Mouse (Mus musculus) embryonic facial prominence, embryonic 11.5 days (tissue): ENCODE measurements around the gene Gm20388. TPM values are rescaled to one million over a fixed set of nuclear protein-coding genes. Genes with fewer than 3 reads are reported as not detected.

Experiments
- ATAC-seq: fragments of 200-750 bp; cut with Nextera tagmentation; replicated peaks from 2 replicates; pipeline ENCODE4 v1.8.0; 2017; ENCODE audit warnings: low read depth; ENCODE audit not compliant: insufficient number of reproducible peaks, low FRiP score, low TSS enrichment
- DNase-seq: peaks from one replicate; pipeline ENCODE4 v3.0.0-alpha.2; 2015; ENCODE audit warnings: low spot score
- H3K27ac ChIP-seq: fragments of 300-500 bp; sonication (generic); replicated peaks from 2 replicates; pipeline ENCODE4 v1.5.1; 2014; ENCODE audit warnings: mild to moderate bottlenecking, low read depth, low read length, control low read depth
- H3K27me3 ChIP-seq: fragments of 300-500 bp; sonication (generic); 2 replicates; pipeline ENCODE4 v1.6.1; 2014; ENCODE audit warnings: mild to moderate bottlenecking, low read length, moderate library complexity, mixed read lengths; ENCODE audit not compliant: control insufficient read depth, insufficient read depth
- H3K36me3 ChIP-seq: fragments of 300-500 bp; sonication (generic); replicated peaks from 2 replicates; pipeline ENCODE4 v1.6.1; 2014; ENCODE audit warnings: low read depth, mild to moderate bottlenecking, low read length, moderate library complexity, mixed read lengths; ENCODE audit not compliant: control insufficient read depth, insufficient read depth
- H3K4me1 ChIP-seq: fragments of 300-500 bp; sonication (generic); 2 replicates; pipeline ENCODE4 v1.6.1; 2014; ENCODE audit warnings: low read length, mixed read lengths; ENCODE audit not compliant: control insufficient read depth, insufficient read depth
- H3K4me2 ChIP-seq: fragments of 300-500 bp; sonication (generic); 2 replicates; pipeline ENCODE4 v1.6.1; 2014; ENCODE audit warnings: low read depth, mild to moderate bottlenecking, control low read depth, low read length, moderate library complexity
- H3K4me3 ChIP-seq: fragments of 300-500 bp; sonication (generic); 2 replicates; pipeline ENCODE4 v1.5.1; 2014; ENCODE audit warnings: low read depth, low read length, control low read depth
- H3K9ac ChIP-seq: fragments of 300-500 bp; sonication (generic); replicated peaks from 2 replicates; pipeline ENCODE4 v1.6.1; 2014; ENCODE audit warnings: mild to moderate bottlenecking, control low read depth, low read length
- H3K9me3 ChIP-seq: fragments of 300-500 bp; sonication (generic); replicated peaks from 2 replicates; pipeline ENCODE4 v1.6.1; 2016; ENCODE audit warnings: mild to moderate bottlenecking, low read length, inconsistent platforms, mixed read lengths; ENCODE audit not compliant: control insufficient read depth
- WGBS: fragments of 180-500 bp; shearing (Covaris S2); extraction: QIAGEN DNeasy Blood & Tissue Kit; methylation state at CpG from one replicate; pipeline ENCODE4 v1.1.7; 2014; 5-methylcytosine and 5-hydroxymethylcytosine counted together
- polyA plus RNA-seq: library from polyadenylated mRNA; unstranded; fragments of >200 nt; fragmentation: Nextera tagmentation; extraction: Ambion mirVana; gene quantifications from 2 replicates; pipeline ENCODE4 v1.2.1, GENCODE M21; 2014

Gm20388 gene
- polyA plus RNA-seq, 1 experiment from 2014 or later = 3.1 TPM

DNA sequence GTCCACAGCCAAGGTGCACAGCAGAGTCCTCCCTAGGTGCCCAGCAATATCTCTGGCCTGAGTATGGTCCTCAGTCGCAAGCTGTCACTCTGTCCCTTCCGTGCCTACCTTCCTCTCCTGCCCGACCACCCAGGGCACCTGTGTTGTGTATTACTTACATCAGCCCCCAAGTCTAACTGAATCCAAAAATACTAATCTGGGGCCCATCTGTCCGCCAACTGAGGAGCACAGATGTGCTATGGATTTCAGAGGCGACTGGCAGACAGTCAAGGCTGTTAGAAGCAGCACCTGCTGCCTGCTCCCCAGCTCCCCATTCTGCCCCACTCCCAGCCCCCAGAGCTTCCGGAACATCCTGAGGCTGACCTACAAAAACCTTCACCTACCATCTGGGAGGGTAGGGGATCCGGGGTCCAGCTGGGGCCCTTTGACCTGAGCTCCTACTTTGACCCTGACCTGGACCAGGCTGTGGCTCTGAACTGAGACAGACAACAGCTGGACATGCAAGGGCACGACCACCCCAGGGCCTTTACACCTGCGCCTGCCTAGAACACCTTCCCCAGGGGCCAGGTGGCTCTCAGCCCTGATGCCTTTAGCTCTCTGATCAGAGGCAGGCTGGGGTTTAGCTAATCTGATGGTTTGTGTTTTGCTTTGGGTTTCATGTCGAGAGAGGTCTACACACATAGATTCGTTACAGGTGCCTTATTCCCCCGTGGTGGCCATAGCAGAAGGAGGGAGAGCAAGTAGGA lies 2801.9 kb downstream of the Gm20388 start:
- no peaks in the 10 kb centered on the region for H3K4me1 ChIP-seq
- no peak overlapping the region for H3K4me3 ChIP-seq
- H3K4me2 ChIP-seq = no peak overlapping the region
- no peak overlapping the region for H3K27ac ChIP-seq
- ATAC-seq (no peak), DNase-seq (no peak)
- 67% methylated on average over 12 of the region's 12 CpGs for WGBS
- H3K9me3 ChIP-seq = no peaks in the 10 kb centered on the region
- H3K27me3 ChIP-seq = peaks cover 3% of the 10 kb centered on the region; the same call in 1 of the 2 replicates
- H3K36me3 ChIP-seq = no peaks in the 10 kb centered on the region
- H3K9ac ChIP-seq = no peak overlapping the region

GRCm38 (mm10) chr8:122713157-122713518 lies 2802.5 kb downstream of the Gm20388 start:
- DNase-seq (no peak), ATAC-seq (no peak)
- Histone ChIP-seq H3K36me3 (no peaks in the 10 kb centered on the region), H3K27me3 (peaks cover 3% of the 10 kb centered on the region; the same call in 1 of the 2 replicates), H3K4me2 (no peak overlapping the region), H3K27ac (no peak overlapping the region), H3K9me3 (no peaks in the 10 kb centered on the region), H3K4me3 (no peak overlapping the region), H3K9ac (no peak overlapping the region), H3K4me1 (no peaks in the 10 kb centered on the region)
- 91% methylated on average over 5 of the region's 5 CpGs for WGBS

- Histone ChIP-seq H3K9me3 (no peaks in the 10 kb centered on the region), H3K36me3 (no peaks in the 10 kb centered on the region), H3K27ac (no peak overlapping the region), H3K27me3 (peaks cover 8% of the 10 kb centered on the region; the same call in 1 of the 2 replicates), H3K4me3 (no peak overlapping the region), H3K4me2 (no peak overlapping the region), H3K9ac (no peak overlapping the region), H3K4me1 (no peaks in the 10 kb centered on the region)
- DNase-seq (no peak), ATAC-seq (no peak)
- WGBS = 74% methylated on average over 8 of the region's 8 CpGs
These were observed 2805.9 kb downstream of the Gm20388 start for GRCm38 (mm10) chr8:122716566-122716965.

GRCm38 (mm10) chr8:122717869-122718509 lies 2807.3 kb downstream of the Gm20388 start:
- no peaks in the 10 kb centered on the region for H3K9me3 ChIP-seq
- H3K27me3 ChIP-seq = peaks cover 9% of the 10 kb centered on the region; the same call in 1 of the 2 replicates
- no peak overlapping the region for H3K27ac ChIP-seq
- 81% methylated on average over 10 of the region's 10 CpGs for WGBS
- no peaks in the 10 kb centered on the region for H3K4me1 ChIP-seq
- no peak overlapping the region for H3K4me2 ChIP-seq
- no peak overlapping the region for H3K4me3 ChIP-seq
- no peaks in the 10 kb centered on the region for H3K36me3 ChIP-seq
- ATAC-seq = no peak
- no peak overlapping the region for H3K9ac ChIP-seq
- DNase-seq = no peak

DNA sequence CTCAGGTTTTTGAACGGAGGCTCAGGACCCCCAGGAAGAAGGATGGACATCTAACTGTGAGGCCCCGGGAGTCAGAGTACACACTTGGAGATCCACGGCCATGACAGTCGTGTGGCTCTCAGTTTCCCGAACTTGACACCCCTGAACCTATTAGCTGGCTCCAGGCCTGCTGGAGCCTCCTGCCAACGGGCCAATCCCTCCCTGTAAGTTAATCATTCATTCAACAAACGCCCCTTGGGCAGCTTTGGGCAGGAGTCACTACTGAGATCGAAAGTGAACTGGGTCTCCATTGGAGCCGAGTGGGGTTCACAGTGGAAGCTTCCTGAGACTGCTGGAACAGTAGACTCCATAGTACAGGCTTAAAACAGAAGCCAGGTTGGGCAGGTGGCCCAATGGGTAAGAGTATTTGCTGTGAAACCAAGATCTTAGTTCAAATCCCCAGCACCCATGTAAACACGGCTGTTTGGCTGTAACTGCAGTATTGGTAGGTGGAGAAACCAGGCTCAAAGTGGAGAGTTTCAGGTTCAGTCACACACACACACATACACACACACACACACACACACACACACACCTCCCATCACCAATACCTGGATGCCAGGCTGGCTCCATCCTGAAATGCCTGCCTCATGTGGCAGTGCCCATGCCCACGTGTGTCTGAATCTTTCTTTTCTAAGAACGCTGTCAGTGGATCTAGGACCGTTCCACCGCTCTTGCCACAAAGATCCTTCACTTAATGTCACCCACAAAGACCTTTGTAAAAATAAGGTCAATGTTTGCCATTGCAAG lies 2808.3 kb downstream of the Gm20388 start:
- no peak overlapping the region for H3K4me3 ChIP-seq

GRCm38 (mm10) chr8:122719500-122720065 lies 2808.9 kb downstream of the Gm20388 start:
- ATAC-seq = 0 out of 2 replicates have a peak, but pooled peaks have one; percentile 24
- no peaks in the 10 kb centered on the region for H3K9me3 ChIP-seq
- H3K4me3 ChIP-seq = no peak overlapping the region
- H3K4me2 ChIP-seq = no peak overlapping the region
- no peaks in the 10 kb centered on the region for H3K4me1 ChIP-seq
- H3K36me3 ChIP-seq = no peaks in the 10 kb centered on the region
- H3K27ac ChIP-seq = no peak overlapping the region
- WGBS = 32% methylated on average over 7 of the region's 7 CpGs
- no peak for DNase-seq
- H3K27me3 ChIP-seq = peaks cover 9% of the 10 kb centered on the region; the same call in 1 of the 2 replicates
- H3K9ac ChIP-seq = no peak overlapping the region

More for the DNA sequence above, 2808.3 kb downstream of the Gm20388 start:
- Histone ChIP-seq H3K4me1 (no peaks in the 10 kb centered on the region), H3K4me2 (no peak overlapping the region), H3K27me3 (peaks cover 9% of the 10 kb centered on the region; the same call in 1 of the 2 replicates), H3K27ac (no peak overlapping the region), H3K9me3 (no peaks in the 10 kb centered on the region), H3K9ac (no peak overlapping the region), H3K36me3 (no peaks in the 10 kb centered on the region)
- ATAC-seq = no peak
- 82% methylated on average over 14 of the region's 14 CpGs for WGBS
- DNase-seq = no peak

- no peak overlapping the region; the same call in 1 of the 2 replicates for H3K4me2 ChIP-seq
- no peaks in the 10 kb centered on the region for H3K36me3 ChIP-seq
- H3K27me3 ChIP-seq = peaks cover 9% of the 10 kb centered on the region; the same call in 1 of the 2 replicates
- no peak for DNase-seq
- H3K27ac ChIP-seq = no peak overlapping the region
- H3K4me3 ChIP-seq = no peak overlapping the region
- H3K9me3 ChIP-seq = no peaks in the 10 kb centered on the region
- no peaks in the 10 kb centered on the region for H3K4me1 ChIP-seq
- no peak for ATAC-seq
- H3K9ac ChIP-seq = no peak overlapping the region
- 13% methylated on average over 25 of the region's 25 CpGs for WGBS
These were observed 2809.6 kb downstream of the Gm20388 start for GRCm38 (mm10) chr8:122720070-122720729.
